Mouse (Mus musculus): ENCODE data around the gene Atp13a2.
A peak's percentile ranks its signal among the peaks of the same experiment; 100 is the strongest.

- TF ChIP-seq POU5F1 (IDR thresholded peaks at IDR 0.05; ENCODE audit: borderline replicate concordance, low read length) (no peak), CTCF (conservative IDR thresholded peaks at IDR 0.05; ENCODE audit: low read length) (0 out of 2 replicates have a peak, but pooled peaks have one; percentile 3)
These were observed 31.2 kb downstream of the Atp13a2 start for GRCm38 (mm10) chr4:141017657-141018436.

All from E14TG2a.4 (cell line).